ENCODE assay signal across 45 mouse cellular contexts in the genomic region with DNA sequence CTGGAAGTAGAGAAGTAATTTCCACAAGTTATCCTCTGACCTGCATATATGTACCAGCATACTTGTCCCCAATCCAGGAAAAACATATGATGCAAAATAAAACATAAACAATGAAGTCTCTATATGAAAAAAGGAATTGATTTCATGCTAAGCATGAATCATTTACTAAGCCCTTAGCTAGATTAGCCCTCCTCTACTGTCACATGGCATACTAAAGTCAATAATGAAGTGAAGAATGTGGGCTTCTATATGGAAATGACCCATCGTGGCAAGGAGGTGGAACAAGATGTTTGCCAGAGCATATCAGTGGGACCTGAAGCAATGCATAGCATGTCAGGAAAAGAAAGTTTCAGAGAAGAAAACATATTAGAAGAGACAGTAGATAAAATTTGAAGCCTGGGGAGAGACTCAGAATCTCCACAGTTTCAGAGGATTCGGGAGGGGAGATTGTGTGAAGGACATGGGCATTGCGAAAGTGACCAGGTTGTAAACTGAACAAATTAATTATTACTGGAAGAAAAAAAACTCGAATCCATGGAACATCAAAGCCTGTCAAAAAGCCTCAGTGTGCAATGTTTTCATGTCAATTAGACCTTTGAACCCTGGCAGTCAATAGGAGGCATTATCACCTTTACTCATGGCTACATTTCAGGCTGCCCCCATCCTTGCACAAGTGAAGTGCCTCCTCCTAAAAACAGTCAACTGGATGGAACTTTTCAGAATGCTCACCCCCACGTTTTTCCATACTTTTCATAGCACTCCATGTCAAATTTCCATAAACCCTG. TPM values are rescaled to one million over a fixed set of nuclear protein-coding genes. Genes with fewer than 3 reads are reported as not detected.
"Had no signal": no experiment of that assay in that cellular context is flagged by ENCODE, and none has a peak within 500 bp of the region (broad histone marks: within the 10 kb centered on the region; RNA-seq: fewer than 3 reads in every experiment).

No protein-coding gene starts in this region.

- H3K4me3 ChIP-seq: left cerebral cortex, adult 2 months; limb, embryonic 10.5 days; limb, embryonic 12.5 days; limb, embryonic 13.5 days; limb, embryonic 15.5 days; liver, embryonic 13.5 days; liver, embryonic 15.5 days; lung, embryonic 15.5 days; megakaryocyte, embryonic 14.5 days; midbrain, embryonic 10.5 days; midbrain, embryonic 12.5 days; midbrain, embryonic 13.5 days; midbrain, embryonic 15.5 days; myocyte; neural tube, embryonic 12.5 days had no signal

- DNase-seq: layer of hippocampus, postnatal 36 days; left cerebral cortex, postnatal 4 days; liver, embryonic 13.5 days; lung, adult 18-20 months; lung, adult 2 months; lung, embryonic 14.5 days; lung, postnatal 10 days; lung, postnatal 14 days; lung, postnatal 36 days; lung, postnatal 4 days; midbrain, embryonic 14.5 days had no signal

- H3K36me3 ChIP-seq: limb, embryonic 10.5 days; limb, embryonic 12.5 days; limb, embryonic 13.5 days; limb, embryonic 15.5 days; liver, embryonic 13.5 days; liver, embryonic 15.5 days; lung, embryonic 15.5 days; midbrain, embryonic 10.5 days; midbrain, embryonic 12.5 days; midbrain, embryonic 13.5 days; midbrain, embryonic 15.5 days; neural tube, embryonic 12.5 days had no signal

- H3K9ac ChIP-seq: limb, embryonic 12.5 days; limb, embryonic 13.5 days; limb, embryonic 15.5 days; liver, embryonic 13.5 days; liver, embryonic 14.5 days; liver, embryonic 15.5 days; lung, embryonic 14.5 days; lung, embryonic 15.5 days; midbrain, embryonic 12.5 days; midbrain, embryonic 13.5 days; midbrain, embryonic 15.5 days; neural tube, embryonic 12.5 days had no signal

- H3K4me2 ChIP-seq: limb, embryonic 12.5 days; limb, embryonic 13.5 days; limb, embryonic 15.5 days; liver, embryonic 13.5 days; liver, embryonic 15.5 days; lung, embryonic 14.5 days; lung, embryonic 15.5 days; midbrain, embryonic 11.5 days; midbrain, embryonic 12.5 days; midbrain, embryonic 13.5 days; midbrain, embryonic 15.5 days; neural tube, embryonic 12.5 days had no signal

- H3K4me1 ChIP-seq: limb, embryonic 10.5 days; limb, embryonic 12.5 days; limb, embryonic 13.5 days; limb, embryonic 15.5 days; liver, embryonic 13.5 days; liver, embryonic 15.5 days; lung, embryonic 15.5 days; megakaryocyte, embryonic 14.5 days; midbrain, embryonic 10.5 days; midbrain, embryonic 12.5 days; midbrain, embryonic 13.5 days; midbrain, embryonic 15.5 days; neural tube, embryonic 12.5 days had no signal

- ATAC-seq: lung, postnatal 0 days; midbrain, embryonic 13.5 days; midbrain, embryonic 15.5 days; midbrain, embryonic 16.5 days had no signal

- H3K9me3 ChIP-seq: liver, embryonic 15.5 days; midbrain, embryonic 15.5 days had no signal

- H3K27ac ChIP-seq: left cerebral cortex, adult 2 months; limb, embryonic 10.5 days; limb, embryonic 12.5 days; limb, embryonic 13.5 days; limb, embryonic 15.5 days; liver, embryonic 13.5 days; liver, embryonic 14.5 days; liver, embryonic 15.5 days; lung, embryonic 15.5 days; macrophage; midbrain, embryonic 10.5 days; midbrain, embryonic 12.5 days; midbrain, embryonic 13.5 days; midbrain, embryonic 15.5 days; neural tube, embryonic 12.5 days had no signal

- H3K27me3 ChIP-seq: limb, embryonic 12.5 days; limb, embryonic 13.5 days; limb, embryonic 15.5 days; liver, embryonic 13.5 days; liver, embryonic 15.5 days; lung, embryonic 15.5 days; megakaryocyte, embryonic 14.5 days; midbrain, embryonic 12.5 days; midbrain, embryonic 13.5 days; midbrain, embryonic 15.5 days; neural tube, embryonic 12.5 days had no signal

RNA-seq across cellular contexts. Expression of gene Cyp3a16, which starts 5.0 kb away (rescaled TPM):
- total RNA-seq: layer of hippocampus, postnatal 36 days; left cerebral cortex, adult 18-20 months; left cerebral cortex, adult 2 months; left cerebral cortex, adult 8-10 months; left cerebral cortex, postnatal 10 days; left cerebral cortex, postnatal 14 days; left cerebral cortex, postnatal 25 days; left cerebral cortex, postnatal 36 days; left cerebral cortex, postnatal 4 days; megakaryocyte progenitor cell, adult 5-6 weeks; megakaryocyte, adult 5-6 weeks; megakaryocyte-erythroid progenitor cell, adult 5-6 weeks; midbrain, postnatal 0 days; monocyte, adult 5-6 weeks had no signal
- polyA plus RNA-seq: limb, embryonic 10.5 days; limb, embryonic 11.5 days; limb, embryonic 12.5 days; limb, embryonic 13.5 days; limb, embryonic 14.5 days; limb, embryonic 15.5 days; lung, adult 2 months; lung, embryonic 14.5 days; lung, embryonic 15.5 days; lung, embryonic 16.5 days; lung, postnatal 0 days; macrophage; midbrain, embryonic 10.5 days; midbrain, embryonic 11.5 days; midbrain, embryonic 12.5 days; midbrain, embryonic 13.5 days; midbrain, embryonic 14.5 days; midbrain, embryonic 15.5 days; midbrain, embryonic 16.5 days; midbrain, postnatal 0 days; myocyte; neural tube, embryonic 11.5 days; neural tube, embryonic 12.5 days had no signal
